Comparison of ENCODE assay signal across 8 mouse cellular contexts in the genomic region with DNA sequence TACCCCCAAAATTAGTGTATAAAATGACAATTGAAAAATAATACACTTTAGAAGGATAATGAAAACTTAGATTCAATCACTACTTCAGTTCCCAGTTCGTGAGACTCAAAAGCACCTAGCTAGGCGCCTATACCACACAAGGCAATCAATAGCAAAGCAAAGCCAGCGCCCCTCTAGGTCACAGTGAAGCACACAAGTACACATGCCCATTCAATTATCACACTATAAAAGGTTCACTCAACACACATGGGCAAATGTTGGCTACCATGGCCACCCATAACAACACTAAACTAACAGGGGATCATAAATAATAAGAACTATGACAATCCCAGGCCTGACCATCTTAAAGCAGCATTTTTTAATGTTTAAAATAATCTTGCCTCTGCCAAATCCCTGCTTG. TPM values are rescaled to one million over a fixed set of nuclear protein-coding genes. Genes with fewer than 3 reads are reported as not detected.
DNase-seq lines count a peak whose midpoint lies in the region; ATAC-seq and TF ChIP-seq lines count a peak whose summit lies in the region.

No protein-coding gene starts in this region.

- H3K36me3 ChIP-seq in kidney, postnatal 0 days (ENCODE audit: insufficient read depth, low read length) = no peaks in the 10 kb centered on the region
- no peaks in the 10 kb centered on the region for H3K36me3 ChIP-seq in embryonic facial prominence, embryonic 11.5 days (replicated peaks; ENCODE audit: control insufficient read depth, insufficient read depth, low read depth, low read length)
- H3K36me3 ChIP-seq in intestine, embryonic 16.5 days (ENCODE audit: control insufficient read depth, insufficient read depth, low read length) = no peaks in the 10 kb centered on the region
- H3K36me3 ChIP-seq in neural tube, embryonic 12.5 days = no peaks in the 10 kb centered on the region

- TF ChIP-seq CTCF in kidney, postnatal 0 days (IDR thresholded peaks at IDR 0.05; ENCODE audit: low read depth) = 0 out of 2 replicates have a peak, but pooled peaks have one; percentile 5

- H3K9me3 ChIP-seq in kidney, postnatal 0 days (replicated peaks; ENCODE audit: low read length) = no peaks in the 10 kb centered on the region
- H3K9me3 ChIP-seq in embryonic facial prominence, embryonic 11.5 days (replicated peaks; ENCODE audit: control insufficient read depth, low read length) = no peaks in the 10 kb centered on the region
- H3K9me3 ChIP-seq in intestine, embryonic 16.5 days (ENCODE audit: control insufficient read depth, low read length) = no peaks in the 10 kb centered on the region
- H3K9me3 ChIP-seq in neural tube, embryonic 12.5 days = no peaks in the 10 kb centered on the region

- no peaks in the 10 kb centered on the region for H3K27me3 ChIP-seq in kidney, postnatal 0 days (ENCODE audit: insufficient read depth, low read length)
- H3K27me3 ChIP-seq in embryonic facial prominence, embryonic 11.5 days (ENCODE audit: control insufficient read depth, insufficient read depth, low read length) = no peaks in the 10 kb centered on the region
- H3K27me3 ChIP-seq in intestine, embryonic 16.5 days (replicated peaks; ENCODE audit: control insufficient read depth, insufficient read depth, low read length) = no peaks in the 10 kb centered on the region
- H3K27me3 ChIP-seq in neural tube, embryonic 12.5 days (replicated peaks) = no peaks in the 10 kb centered on the region

- WGBS in kidney, postnatal 0 days = 50% methylated on average over 3 of the region's 3 CpGs
- WGBS in embryonic facial prominence, embryonic 11.5 days = 28% methylated on average over 3 of the region's 3 CpGs
- WGBS in intestine, embryonic 16.5 days = 31% methylated on average over 3 of the region's 3 CpGs
- 36% methylated on average over 3 of the region's 3 CpGs for WGBS in neural tube, embryonic 12.5 days

- peak overlapping the region; percentile 100; the same call in 1 of the 2 replicates for H3K4me3 ChIP-seq in kidney, postnatal 0 days (replicated peaks; ENCODE audit: low read depth, low read length)
- peak overlapping the region; percentile 91 for H3K4me3 ChIP-seq in embryonic facial prominence, embryonic 11.5 days (ENCODE audit: low read depth, low read length)
- H3K4me3 ChIP-seq in intestine, embryonic 16.5 days (ENCODE audit: low read length) = peak overlapping the region; percentile 94
- peak overlapping the region; percentile 100 for H3K4me3 ChIP-seq in neural tube, embryonic 12.5 days

- no peak for ATAC-seq in kidney, postnatal 0 days (replicated peaks; ENCODE audit: low FRiP score, low read depth)
- ATAC-seq in embryonic facial prominence, embryonic 11.5 days (replicated peaks; ENCODE audit: insufficient number of reproducible peaks, low FRiP score, low TSS enrichment, low read depth) = no peak
- ATAC-seq in intestine, embryonic 16.5 days = no peak
- ATAC-seq in neural tube, embryonic 12.5 days (ENCODE audit: low FRiP score, low read depth) = no peak

- DNase-seq in kidney, postnatal 0 days (ENCODE audit: low spot score) = no peak
- DNase-seq in kidney, postnatal 4 days = no peak
- peak; percentile 53 for DNase-seq in embryonic facial prominence, embryonic 11.5 days (ENCODE audit: low spot score)
- no peak for DNase-seq in right cerebral cortex, postnatal 25 days
- no peak for DNase-seq in cerebellum, postnatal 25 days
- no peak for DNase-seq in Muller cell, postnatal 12 days (ENCODE audit: inconsistent ontology term)

- H3K4me2 ChIP-seq in kidney, postnatal 0 days (ENCODE audit: low read length) = peak overlapping the region; percentile 87
- H3K4me2 ChIP-seq in embryonic facial prominence, embryonic 11.5 days (ENCODE audit: low read depth, low read length) = peak overlapping the region; percentile 68; the same call in 1 of the 2 replicates
- peak overlapping the region; percentile 73 for H3K4me2 ChIP-seq in intestine, embryonic 16.5 days (ENCODE audit: low read depth, low read length)
- H3K4me2 ChIP-seq in neural tube, embryonic 12.5 days (replicated peaks) = peak overlapping the region; percentile 77

- H3K9ac ChIP-seq in kidney, postnatal 0 days (ENCODE audit: low read depth, low read length) = peak overlapping the region; percentile 98; the same call in 1 of the 2 replicates
- H3K9ac ChIP-seq in embryonic facial prominence, embryonic 11.5 days (replicated peaks; ENCODE audit: low read length) = no peak overlapping the region
- H3K9ac ChIP-seq in intestine, embryonic 16.5 days (ENCODE audit: low read depth, low read length) = peak overlapping the region; percentile 31
- H3K9ac ChIP-seq in neural tube, embryonic 12.5 days = no peak overlapping the region

- H3K27ac ChIP-seq in kidney, postnatal 0 days = no peak overlapping the region
- H3K27ac ChIP-seq in embryonic facial prominence, embryonic 11.5 days (replicated peaks; ENCODE audit: low read depth, low read length) = no peak overlapping the region
- peak overlapping the region; percentile 13 for H3K27ac ChIP-seq in intestine, embryonic 16.5 days (ENCODE audit: low read length)
- H3K27ac ChIP-seq in neural tube, embryonic 12.5 days = no peak overlapping the region

- H3K4me1 ChIP-seq in kidney, postnatal 0 days (replicated peaks; ENCODE audit: insufficient read depth, low read length) = peaks cover 5% of the 10 kb centered on the region; the same call in 1 of the 2 replicates
- no peaks in the 10 kb centered on the region for H3K4me1 ChIP-seq in embryonic facial prominence, embryonic 11.5 days (ENCODE audit: control insufficient read depth, insufficient read depth, low read length)
- peaks cover 35% of the 10 kb centered on the region for H3K4me1 ChIP-seq in intestine, embryonic 16.5 days (ENCODE audit: control insufficient read depth, insufficient read depth, low read length)
- H3K4me1 ChIP-seq in neural tube, embryonic 12.5 days = peaks cover 21% of the 10 kb centered on the region; the same call in 1 of the 2 replicates

RNA-seq across cellular contexts. Expression of a gene that starts 5.8 kb away (rescaled TPM):
- 9.0 and 9.2 TPM in 2 replicates for polyA plus RNA-seq in kidney, postnatal 0 days (2015; fragmentation: Nextera tagmentation; extraction: Ambion mirVana)
- polyA plus RNA-seq in embryonic facial prominence, embryonic 11.5 days (2014; fragmentation: Nextera tagmentation; extraction: Ambion mirVana) = 18.1 and 18.9 TPM in 2 replicates
- 9.3 and 11.3 TPM in 2 replicates for polyA plus RNA-seq in intestine, embryonic 16.5 days (2015; fragmentation: Nextera tagmentation; extraction: Ambion mirVana)
- polyA plus RNA-seq in neural tube, embryonic 12.5 days (2016; fragmentation: Nextera tagmentation; extraction: Ambion mirVana) = 16.2 and 18.3 TPM in 2 replicates

Comparison
In these comparisons a context has a peak if more than half of its experiments do, and no peak if none do; other contexts are left out.
1. H3K9ac ChIP-seq: peak in kidney, postnatal 0 days (single experiment) and intestine, embryonic 16.5 days (single experiment); none in embryonic facial prominence, embryonic 11.5 days (single experiment) and neural tube, embryonic 12.5 days (single experiment).
2. Peak in every context shown above with its lines, with median percentiles within 50 percentile points of each other: H3K4me2 ChIP-seq and H3K4me3 ChIP-seq.